Mouse (Mus musculus): ENCODE data around the gene Pisd.

Gene Pisd

DNA sequence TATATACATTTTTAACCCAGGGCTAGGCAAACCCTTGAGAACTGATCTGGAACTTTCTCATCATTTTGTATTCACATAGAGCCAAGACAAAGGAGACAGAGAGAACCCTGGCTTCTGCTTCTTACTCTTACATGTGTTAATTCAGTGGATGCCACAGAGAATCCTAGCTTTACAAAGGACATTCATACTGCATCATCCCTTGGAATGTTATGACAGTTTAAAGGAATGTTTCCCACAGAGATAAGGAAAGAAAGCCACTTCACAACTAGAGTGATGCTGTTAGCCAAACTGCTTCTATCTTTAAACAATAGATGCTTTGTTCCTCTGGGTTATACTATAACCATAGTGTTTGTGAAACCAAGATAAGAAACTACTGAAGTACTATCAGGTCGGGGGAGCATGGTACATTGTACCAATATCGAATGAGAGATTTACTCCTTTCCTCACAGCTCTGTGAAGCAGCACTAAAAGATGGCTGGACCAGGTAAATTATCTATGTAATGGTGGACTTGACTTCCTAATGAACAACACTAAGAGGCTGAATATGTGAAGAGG, 79.1 kb downstream of the Pisd start:
- DNase-seq, result no peak

DNA sequence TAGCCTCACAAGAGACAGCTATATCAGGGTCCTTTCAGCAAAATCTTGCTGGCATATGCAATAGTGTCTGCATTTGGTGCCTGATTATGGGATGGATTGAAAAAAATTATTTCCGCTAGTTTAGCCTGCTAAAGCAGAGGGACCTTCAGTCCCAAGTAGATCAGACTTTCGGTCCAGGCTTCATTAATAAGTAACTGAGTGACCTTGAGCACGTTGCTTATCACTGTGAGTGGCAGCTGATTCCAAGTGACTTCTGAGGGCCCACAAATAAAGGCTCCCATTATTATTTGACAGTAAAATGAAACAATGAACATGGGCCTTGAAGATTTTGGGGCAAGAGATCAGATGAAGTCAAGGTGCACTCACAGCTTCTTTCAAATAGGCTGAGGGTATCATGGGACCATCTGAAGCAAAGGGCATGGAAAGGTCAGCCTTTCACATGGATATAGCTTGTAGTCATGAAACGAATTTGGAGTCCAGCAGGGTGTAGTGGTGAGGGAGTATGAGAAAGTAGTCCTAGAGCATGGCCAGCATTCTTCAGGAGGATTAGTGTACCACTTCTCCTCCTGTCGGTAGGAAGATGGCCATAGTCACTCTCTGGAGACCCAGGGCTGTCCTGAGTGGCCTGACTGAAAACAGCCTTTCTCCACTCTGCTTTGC, 88.1 kb downstream of the Pisd start:
- no peak for DNase-seq

DNA sequence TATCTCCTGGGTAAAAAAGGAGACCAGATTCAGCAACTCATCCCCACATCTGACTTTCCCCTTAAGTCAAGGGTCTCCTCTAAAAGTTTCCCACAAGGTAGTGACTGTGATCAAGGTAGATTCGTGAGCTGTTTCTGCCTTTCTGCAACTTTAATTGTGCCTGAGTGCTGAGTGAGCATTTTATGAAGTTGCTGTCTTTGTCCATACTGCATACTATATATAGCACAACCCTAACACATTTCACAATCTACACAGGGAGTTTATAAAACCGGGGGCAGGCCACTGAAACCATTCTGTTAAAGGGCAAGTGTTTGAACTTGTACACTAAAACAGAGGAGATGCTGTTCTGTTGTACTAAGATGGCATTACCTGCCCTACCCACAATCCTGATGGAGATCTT, 92.0 kb downstream of the Pisd start:
- no peak for DNase-seq
